Mouse (Mus musculus) brain, embryonic 14.5 days (tissue): Measurements from ENCODE around the gene Carns1.

Experiments used
- CTCF ChIP-seq: fragments of 200-500 bp; IDR thresholded peaks from 2 replicates; pipeline ENCODE4 v1.5.1; 2012; ENCODE audit warnings: inconsistent platforms, mild to moderate bottlenecking, moderate library complexity, borderline replicate concordance; ENCODE audit not compliant: insufficient read depth, insufficient read length; ENCODE audit errors: extremely low read depth
- POLR2A ChIP-seq: fragments of 200-500 bp; IDR thresholded peaks from 2 replicates; pipeline ENCODE4 v1.6.1; 2012; ENCODE audit warnings: mild to moderate bottlenecking, inconsistent platforms, borderline replicate concordance; ENCODE audit not compliant: poor library complexity, insufficient read depth, insufficient read length, severe bottlenecking; ENCODE audit errors: extremely low read depth

GRCm38 (mm10) chr19:4153232-4153654, 22.0 kb downstream of the Carns1 start, which contains the start of gene Ptprcap:
- TF ChIP-seq CTCF (no peak), POLR2A (no peak)
